Mouse (Mus musculus) testis, adult 2 months (tissue): ENCODE data around the gene Zfp715.
"Not testable (repeated sequence)": the region's sequence is repeated elsewhere in the genome, so short reads cannot be mapped to it uniquely, and the experiment has no call there.

Experiments used
- CTCF ChIP-seq: fragments of 200-500 bp; IDR thresholded peaks from 2 replicates; pipeline ENCODE4 v1.5.1; 2012; ENCODE audit warnings: low read depth, mild to moderate bottlenecking, inconsistent platforms, low read length, moderate library complexity; ENCODE audit not compliant: control insufficient read depth, insufficient read depth, insufficient replicate concordance
- POLR2A ChIP-seq: fragments of 200-500 bp; IDR thresholded peaks from 2 replicates; pipeline ENCODE4 v1.6.1; 2012; ENCODE audit warnings: low read depth, mild to moderate bottlenecking, inconsistent platforms, low read length, moderate library complexity; ENCODE audit not compliant: control insufficient read depth

- not testable (repeated sequence) for TF ChIP-seq CTCF, POLR2A
Measured at GRCm38 (mm10) chr7:43276178-43276577, 36.9 kb downstream of the Zfp715 start.
